Mouse (Mus musculus): ENCODE measurements around the gene Dennd5a. TPM values are rescaled to one million over a fixed set of nuclear protein-coding genes. Genes with fewer than 3 reads are reported as not detected.

The Dennd5a gene
- polyA plus RNA-seq, 1 experiment from 2014 or later = 36.4 TPM

GRCm38 (mm10) chr7:109868498-109868897 is 91.8 kb downstream of the Dennd5a start:
- no peak overlapping the region for H3K4me2 ChIP-seq (replicated peaks; ENCODE audit: low read depth, low read length)
- TF ChIP-seq EP300 (IDR thresholded peaks at IDR 0.05) = no peak
- peak; percentile 67 for TF ChIP-seq CTCF (IDR thresholded peaks at IDR 0.05)
- no peaks in the 10 kb centered on the region for H3K4me1 ChIP-seq (ENCODE audit: insufficient read depth, low read depth, low read length)
- 31% methylated on average over 3 of the region's 3 CpGs for WGBS
- H3K27ac ChIP-seq (ENCODE audit: low read length) = no peak overlapping the region
- no peak overlapping the region for H3K9ac ChIP-seq (replicated peaks; ENCODE audit: low read depth)
- ATAC-seq (peak; percentile 58), DNase-seq (ENCODE audit: low spot score) (peak; percentile 58)
- H3K27me3 ChIP-seq (replicated peaks; ENCODE audit: insufficient read depth, low read length) = no peaks in the 10 kb centered on the region
- H3K4me3 ChIP-seq (ENCODE audit: low read depth, low read length) = no peak overlapping the region
- H3K9me3 ChIP-seq (ENCODE audit: low read length) = no peaks in the 10 kb centered on the region
- no peaks in the 10 kb centered on the region for H3K36me3 ChIP-seq (ENCODE audit: insufficient read depth, low read length)

- no peak overlapping the region for H3K4me2 ChIP-seq (replicated peaks; ENCODE audit: low read depth, low read length)
- ATAC-seq (no peak), DNase-seq (ENCODE audit: low spot score) (no peak)
- H3K4me1 ChIP-seq (ENCODE audit: insufficient read depth, low read depth, low read length) = no peaks in the 10 kb centered on the region
- no peaks in the 10 kb centered on the region for H3K9me3 ChIP-seq (ENCODE audit: low read length)
- TF ChIP-seq CTCF (IDR thresholded peaks at IDR 0.05) (no peak), EP300 (IDR thresholded peaks at IDR 0.05) (no peak)
- no peak overlapping the region for H3K27ac ChIP-seq (ENCODE audit: low read length)
- no peaks in the 10 kb centered on the region for H3K36me3 ChIP-seq (ENCODE audit: insufficient read depth, low read length)
- H3K27me3 ChIP-seq (replicated peaks; ENCODE audit: insufficient read depth, low read length) = no peaks in the 10 kb centered on the region
- 86% methylated on average over 3 of the region's 3 CpGs for WGBS
- H3K4me3 ChIP-seq (ENCODE audit: low read depth, low read length) = no peak overlapping the region
- H3K9ac ChIP-seq (replicated peaks; ENCODE audit: low read depth) = no peak overlapping the region
These were observed 93.6 kb downstream of the Dennd5a start for GRCm38 (mm10) chr7:109866643-109867042.

- peak; percentile 46 for DNase-seq (ENCODE audit: low spot score)
- WGBS = 6% methylated on average over 23 of the region's 69 CpGs
These were observed 94.7 kb downstream of the Dennd5a start, which contains the start of gene Scube2 for GRCm38 (mm10) chr7:109865370-109866229. TSS of gene Scube2 (minus strand) at chr7:109865679.

GRCm38 (mm10) chr7:109863561-109863960 is 96.7 kb downstream of the Dennd5a start:
- no peaks in the 10 kb centered on the region for H3K9me3 ChIP-seq (ENCODE audit: low read length)
- no peak overlapping the region for H3K9ac ChIP-seq (replicated peaks; ENCODE audit: low read depth)
- DNase-seq (ENCODE audit: low spot score) (no peak), ATAC-seq (no peak)
- H3K36me3 ChIP-seq (ENCODE audit: insufficient read depth, low read length) = no peaks in the 10 kb centered on the region
- no peaks in the 10 kb centered on the region for H3K27me3 ChIP-seq (replicated peaks; ENCODE audit: insufficient read depth, low read length)
- H3K27ac ChIP-seq (ENCODE audit: low read length) = no peak overlapping the region
- no peak overlapping the region for H3K4me3 ChIP-seq (ENCODE audit: low read depth, low read length)
- H3K4me1 ChIP-seq (ENCODE audit: insufficient read depth, low read depth, low read length) = peaks cover 3% of the 10 kb centered on the region; the same call in 1 of the 2 replicates
- 40% methylated on average over 4 of the region's 4 CpGs for WGBS
- TF ChIP-seq EP300 (IDR thresholded peaks at IDR 0.05) (no peak), CTCF (IDR thresholded peaks at IDR 0.05) (no peak)
- no peak overlapping the region for H3K4me2 ChIP-seq (replicated peaks; ENCODE audit: low read depth, low read length)

More at GRCm38 (mm10) chr7:109865370-109866229, 94.7 kb downstream of the Dennd5a start, which contains the start of gene Scube2:
- H3K4me3 ChIP-seq (ENCODE audit: low read depth, low read length) = peak within 1 kb of the TSS; percentile 59
- H3K27ac ChIP-seq (ENCODE audit: low read length) = no peak within 1 kb of the TSS
- peak within 1 kb of the TSS; percentile 96 for H3K4me2 ChIP-seq (replicated peaks; ENCODE audit: low read depth, low read length)
- no peaks in the 10 kb centered on the region for H3K27me3 ChIP-seq (replicated peaks; ENCODE audit: insufficient read depth, low read length)
- peak; percentile 80 for ATAC-seq
- H3K36me3 ChIP-seq (ENCODE audit: insufficient read depth, low read length) = no peaks in the 10 kb centered on the region
- no peaks in the 10 kb centered on the region for H3K9me3 ChIP-seq (ENCODE audit: low read length)
- TF ChIP-seq CTCF (IDR thresholded peaks at IDR 0.05) = no peak
- TF ChIP-seq EP300 (IDR thresholded peaks at IDR 0.05) = no peak
- H3K9ac ChIP-seq (replicated peaks; ENCODE audit: low read depth) = peak within 1 kb of the TSS; percentile 39
- no peaks in the 10 kb centered on the region for H3K4me1 ChIP-seq (ENCODE audit: insufficient read depth, low read depth, low read length)

GRCm38 (mm10) chr7:109860162-109860561 is 100.1 kb downstream of the Dennd5a start:
- H3K27ac ChIP-seq (ENCODE audit: low read length) = no peak overlapping the region
- H3K9me3 ChIP-seq (ENCODE audit: low read length) = no peaks in the 10 kb centered on the region
- peaks cover 3% of the 10 kb centered on the region; the same call in 1 of the 2 replicates for H3K4me1 ChIP-seq (ENCODE audit: insufficient read depth, low read depth, low read length)
- TF ChIP-seq CTCF (IDR thresholded peaks at IDR 0.05) = no peak
- TF ChIP-seq EP300 (IDR thresholded peaks at IDR 0.05) = no peak
- H3K9ac ChIP-seq (replicated peaks; ENCODE audit: low read depth) = no peak overlapping the region
- no peak overlapping the region for H3K4me3 ChIP-seq (ENCODE audit: low read depth, low read length)
- H3K4me2 ChIP-seq (replicated peaks; ENCODE audit: low read depth, low read length) = no peak overlapping the region
- ATAC-seq (no peak), DNase-seq (ENCODE audit: low spot score) (no peak)
- no peaks in the 10 kb centered on the region for H3K27me3 ChIP-seq (replicated peaks; ENCODE audit: insufficient read depth, low read length)
- no peaks in the 10 kb centered on the region for H3K36me3 ChIP-seq (ENCODE audit: insufficient read depth, low read length)
- 75% methylated on average over 7 of the region's 7 CpGs for WGBS

GRCm38 (mm10) chr7:109859354-109859753 is 100.9 kb downstream of the Dennd5a start:
- Histone ChIP-seq H3K27ac (ENCODE audit: low read length) (no peak overlapping the region), H3K4me1 (ENCODE audit: insufficient read depth, low read depth, low read length) (peaks cover 3% of the 10 kb centered on the region; the same call in 1 of the 2 replicates), H3K4me2 (replicated peaks; ENCODE audit: low read depth, low read length) (no peak overlapping the region), H3K27me3 (replicated peaks; ENCODE audit: insufficient read depth, low read length) (no peaks in the 10 kb centered on the region), H3K36me3 (ENCODE audit: insufficient read depth, low read length) (no peaks in the 10 kb centered on the region), H3K9me3 (ENCODE audit: low read length) (no peaks in the 10 kb centered on the region), H3K9ac (replicated peaks; ENCODE audit: low read depth) (no peak overlapping the region), H3K4me3 (ENCODE audit: low read depth, low read length) (no peak overlapping the region)
- ATAC-seq (peak; percentile 81), DNase-seq (ENCODE audit: low spot score) (peak; percentile 67)
- 18% methylated on average over 6 of the region's 6 CpGs for WGBS
- no peak for TF ChIP-seq CTCF (IDR thresholded peaks at IDR 0.05)
- no peak for TF ChIP-seq EP300 (IDR thresholded peaks at IDR 0.05)
